In genomic region chr9:20830901-20831643, GRCm38 (mm10) we compare ENCODE assay signal across 7 mouse cellular contexts. TPM values are rescaled to one million over a fixed set of nuclear protein-coding genes. Genes with fewer than 3 reads are reported as not detected.
DNase-seq lines count a peak whose midpoint lies in the region; ATAC-seq lines count a peak whose summit lies in the region.

No protein-coding gene starts in this region.

- no peaks in the 10 kb centered on the region; the same call in 1 of the 2 replicates for H3K27me3 ChIP-seq in intestine, embryonic 16.5 days (replicated peaks; ENCODE audit: control insufficient read depth, insufficient read depth, low read length)
- peaks cover 10% of the 10 kb centered on the region; the same call in 1 of the 2 replicates for H3K27me3 ChIP-seq in midbrain, embryonic 13.5 days

- H3K36me3 ChIP-seq in intestine, embryonic 16.5 days (ENCODE audit: control insufficient read depth, insufficient read depth, low read length), result no peaks in the 10 kb centered on the region
- no peaks in the 10 kb centered on the region for H3K36me3 ChIP-seq in midbrain, embryonic 13.5 days

- peak; percentile 92 for ATAC-seq in intestine, embryonic 16.5 days
- peak; percentile 97 for ATAC-seq in midbrain, embryonic 13.5 days

- WGBS in intestine, embryonic 16.5 days, result 16% methylated on average over 19 of the region's 19 CpGs
- WGBS in midbrain, embryonic 13.5 days, result 14% methylated on average over 19 of the region's 19 CpGs

- intact Hi-C loops in left cerebral cortex, postnatal 25 days (cut with DNase I), result loop anchor here (1.0 kb wide), 1 partner anchor 91 kb away; no protein-coding TSS in a partner anchor

- H3K9me3 ChIP-seq in intestine, embryonic 16.5 days (ENCODE audit: control insufficient read depth, low read length), result no peaks in the 10 kb centered on the region
- no peaks in the 10 kb centered on the region for H3K9me3 ChIP-seq in midbrain, embryonic 13.5 days

- H3K4me3 ChIP-seq in intestine, embryonic 16.5 days (ENCODE audit: low read length), result no peak overlapping the region
- peak overlapping the region; percentile 8; the same call in 1 of the 2 replicates for H3K4me3 ChIP-seq in midbrain, embryonic 13.5 days (replicated peaks)

- H3K27ac ChIP-seq in intestine, embryonic 16.5 days (ENCODE audit: low read length), result no peak overlapping the region
- H3K27ac ChIP-seq in midbrain, embryonic 13.5 days, result 0 out of 2 replicates have a peak overlapping the region, but pooled peaks have one; percentile 39

- DNase-seq in adrenal gland, postnatal 14 days, result peak; percentile 97
- peak; percentile 87 for DNase-seq in embryo, embryonic 9.5 days (ENCODE audit: extremely low spot score)
- DNase-seq in gastrocnemius, postnatal 4 days (ENCODE audit: low spot score in 2 of 2), result peak; percentile 99
- DNase-seq in left cerebral cortex, postnatal 25 days (ENCODE audit: low spot score in 2 of 2), result peak; percentile 95 to 97
- peak; percentile 53 for DNase-seq in spleen, adult 12 weeks (ENCODE audit: low spot score)

- no peak overlapping the region for H3K4me2 ChIP-seq in intestine, embryonic 16.5 days (ENCODE audit: low read depth, low read length)
- peak overlapping the region; percentile 40 for H3K4me2 ChIP-seq in midbrain, embryonic 13.5 days (replicated peaks)

- peak overlapping the region; percentile 48; the same call in 1 of the 2 replicates for H3K9ac ChIP-seq in intestine, embryonic 16.5 days (ENCODE audit: low read depth, low read length)
- peak overlapping the region; percentile 62 for H3K9ac ChIP-seq in midbrain, embryonic 13.5 days (replicated peaks)

- H3K4me1 ChIP-seq in intestine, embryonic 16.5 days (ENCODE audit: control insufficient read depth, insufficient read depth, low read length), result 0 out of 2 replicates have a peak, but pooled peaks cover 5% of the 10 kb centered on the region
- peaks cover 7% of the 10 kb centered on the region; the same call in 1 of the 2 replicates for H3K4me1 ChIP-seq in midbrain, embryonic 13.5 days (replicated peaks)

RNA-seq across cellular contexts. Expression of gene Rdh8, which starts 12.8 kb away (rescaled TPM):
- not detected in 2 replicates for total RNA-seq in adrenal gland, postnatal 14 days (2021)
- total RNA-seq in gastrocnemius, postnatal 4 days (2021), result not detected
- not detected in 2 replicates for polyA plus RNA-seq in intestine, embryonic 16.5 days (2015; fragmentation: Nextera tagmentation; extraction: Ambion mirVana)
- not detected for total RNA-seq in left cerebral cortex, postnatal 25 days (2021)
- polyA plus RNA-seq in midbrain, embryonic 13.5 days (2015; fragmentation: Nextera tagmentation; extraction: Ambion mirVana), result not detected in 2 replicates

RNA-seq across cellular contexts. Expression of gene Col5a3, which starts 16.2 kb away (rescaled TPM):
- total RNA-seq in adrenal gland, postnatal 14 days (2021), result 114 and 117 TPM in 2 replicates
- total RNA-seq in gastrocnemius, postnatal 4 days (2021), result 100 to 1,000 TPM; 156 to 159 TPM
- 1.8 and 2.4 TPM in 2 replicates for polyA plus RNA-seq in intestine, embryonic 16.5 days (2015; fragmentation: Nextera tagmentation; extraction: Ambion mirVana)
- total RNA-seq in left cerebral cortex, postnatal 25 days (2021), result 1 to 10 TPM; 1.5 to 1.8 TPM
- 0.32 and 0.35 TPM in 2 replicates for polyA plus RNA-seq in midbrain, embryonic 13.5 days (2015; fragmentation: Nextera tagmentation; extraction: Ambion mirVana)

RNA-seq across cellular contexts. Expression of gene A230050P20Rik, which starts 37.4 kb away (rescaled TPM):
- 17.6 and 22.7 TPM in 2 replicates for total RNA-seq in adrenal gland, postnatal 14 days (2021)
- 1 to 10 TPM; 8.2 to 9.7 TPM for total RNA-seq in gastrocnemius, postnatal 4 days (2021)
- 16.2 and 18.3 TPM in 2 replicates for polyA plus RNA-seq in intestine, embryonic 16.5 days (2015; fragmentation: Nextera tagmentation; extraction: Ambion mirVana)
- total RNA-seq in left cerebral cortex, postnatal 25 days (2021), result 10 to 100 TPM; 60.1 to 69.1 TPM
- polyA plus RNA-seq in midbrain, embryonic 13.5 days (2015; fragmentation: Nextera tagmentation; extraction: Ambion mirVana), result 0.94 and 1.1 TPM in 2 replicates

RNA-seq across cellular contexts. Expression of gene Angptl6, which starts 48.5 kb away (rescaled TPM):
- total RNA-seq in adrenal gland, postnatal 14 days (2021), result 3.4 and 5.3 TPM in 2 replicates
- total RNA-seq in gastrocnemius, postnatal 4 days (2021), result 1 to 10 TPM; 3.9 to 4.5 TPM
- 10.7 and 11.2 TPM in 2 replicates for polyA plus RNA-seq in intestine, embryonic 16.5 days (2015; fragmentation: Nextera tagmentation; extraction: Ambion mirVana)
- total RNA-seq in left cerebral cortex, postnatal 25 days (2021), result 10 to 100 TPM in 1 of 2 experiments, 1 to 10 TPM in 1; 9.0 to 10.2 TPM
- polyA plus RNA-seq in midbrain, embryonic 13.5 days (2015; fragmentation: Nextera tagmentation; extraction: Ambion mirVana), result 8.0 and 10.4 TPM in 2 replicates

RNA-seq across cellular contexts. Expression of gene Ppan, which starts 56.9 kb away (rescaled TPM):
- 38.0 and 44.2 TPM in 2 replicates for total RNA-seq in adrenal gland, postnatal 14 days (2021)
- total RNA-seq in gastrocnemius, postnatal 4 days (2021), result 10 to 100 TPM; 25.0 to 28.7 TPM
- polyA plus RNA-seq in intestine, embryonic 16.5 days (2015; fragmentation: Nextera tagmentation; extraction: Ambion mirVana), result 79.5 and 97.6 TPM in 2 replicates
- total RNA-seq in left cerebral cortex, postnatal 25 days (2021), result 10 to 100 TPM; 19.9 to 21.1 TPM
- 49.2 and 49.5 TPM in 2 replicates for polyA plus RNA-seq in midbrain, embryonic 13.5 days (2015; fragmentation: Nextera tagmentation; extraction: Ambion mirVana)

Comparison
In these comparisons a context has a peak if more than half of its experiments do, and no peak if none do; other contexts are left out.
1. RNA of gene Col5a3, which starts 16.2 kb away (total RNA-seq): 156 to 159 TPM in gastrocnemius, postnatal 4 days and 114 to 117 TPM in adrenal gland, postnatal 14 days; 1.5 to 1.8 TPM in left cerebral cortex, postnatal 25 days; every median in the first group is over 10 times any median in the second.
2. Peak in every context shown above with its lines, with median percentiles within 50 percentile points of each other: DNase-seq.